Comparison of ENCODE assay signal across 33 mouse cellular contexts in genomic region chr11:70381330-70381729, GRCm38 (mm10). TPM values are rescaled to one million over a fixed set of nuclear protein-coding genes. Genes with fewer than 3 reads are reported as not detected.
"Had no signal": no experiment of that assay in that cellular context is flagged by ENCODE, and none has a peak within 500 bp of the region (broad histone marks: within the 10 kb centered on the region; RNA-seq: fewer than 3 reads in every experiment).

No protein-coding gene starts in this region.

- H3K4me1 ChIP-seq: hindbrain, embryonic 10.5 days; hindbrain, embryonic 12.5 days; limb, embryonic 13.5 days; limb, embryonic 15.5 days; liver, embryonic 12.5 days had no signal

- H3K4me3 ChIP-seq: heart, embryonic 10.5 days; heart, embryonic 12.5 days; hindbrain, embryonic 10.5 days; hindbrain, embryonic 12.5 days; kidney, embryonic 15.5 days; limb, embryonic 13.5 days; limb, embryonic 15.5 days; liver, embryonic 12.5 days had no signal

- ATAC-seq: hindbrain, postnatal 0 days; intestine, embryonic 16.5 days; liver, embryonic 12.5 days had no signal

- DNase-seq: gastrocnemius, postnatal 14 days; gastrocnemius, postnatal 36 days; heart, postnatal 10 days; heart, postnatal 4 days; kidney, adult 11 months; kidney, adult 2 months; kidney, adult 9 months; kidney, postnatal 10 days; kidney, postnatal 25 days; kidney, postnatal 4 days; layer of hippocampus, adult 9-11 months; layer of hippocampus, postnatal 36 days; left cerebral cortex, postnatal 4 days had no signal

- H3K27ac ChIP-seq: heart, embryonic 10.5 days; hindbrain, embryonic 10.5 days; hindbrain, embryonic 12.5 days; hindbrain, embryonic 14.5 days; hindbrain, postnatal 0 days; kidney, embryonic 15.5 days; limb, embryonic 13.5 days; limb, embryonic 15.5 days; liver, embryonic 12.5 days; liver, embryonic 14.5 days had no signal

RNA-seq across cellular contexts. Expression of gene Alox15, which starts 29.5 kb away (rescaled TPM):
- total RNA-seq: gastrocnemius, postnatal 14 days; hindbrain, postnatal 0 days; layer of hippocampus, postnatal 14 days; layer of hippocampus, postnatal 36 days; left cerebral cortex, adult 18-20 months; left cerebral cortex, postnatal 10 days; left cerebral cortex, postnatal 25 days; left cerebral cortex, postnatal 4 days had no signal
- polyA plus RNA-seq: heart, embryonic 14.5 days; hindbrain, embryonic 12.5 days; hindbrain, postnatal 0 days had no signal

RNA-seq across cellular contexts. Expression of gene Alox12e, which starts 58.9 kb away (rescaled TPM):
- total RNA-seq: gastrocnemius, adult 18-20 months; gastrocnemius, postnatal 36 days; heart, adult 8-10 months; heart, postnatal 10 days; hindbrain, postnatal 0 days; layer of hippocampus, postnatal 14 days; layer of hippocampus, postnatal 36 days had no signal
- polyA plus RNA-seq: heart, embryonic 10.5 days; heart, embryonic 12.5 days; heart, embryonic 14.5 days; hindbrain, embryonic 10.5 days; hindbrain, embryonic 12.5 days; hindbrain, embryonic 14.5 days; intestine, embryonic 16.5 days; kidney, adult 2 months; kidney, embryonic 15.5 days; limb, embryonic 11.5 days; limb, embryonic 13.5 days had no signal
